Mouse (Mus musculus) left cerebral cortex, postnatal 10 days (tissue): ENCODE results near the gene Sorl1. TPM values are rescaled to one million over a fixed set of nuclear protein-coding genes. Genes with fewer than 3 reads are reported as not detected.
A peak's percentile ranks its signal among the peaks of the same experiment; 100 is the strongest.

Source experiments
- DNase-seq, 2 experiments: peaks; one replicate each; pipeline ENCODE4 v3.0.0; 2021 to 2022; ENCODE audit warnings: low spot score in 2 of 2, mixed read lengths in 1 of 2; ENCODE audit errors: extremely low spot score in 1 of 2
- intact Hi-C: fragments of 180-260 bp; cut with DNase I; formaldehyde crosslinking; loops from one replicate; pipeline ENCODE4 v1.15.1; 2025
- total RNA-seq, 2 experiments: library from RNA; stranded (reverse); gene quantifications; 2 replicates each; pipeline ENCODE4 v1.2.3; 2021

Gene Sorl1
- total RNA-seq, 2 experiments from 2014 or later = 80.9 to 93.2 TPM

DNA sequence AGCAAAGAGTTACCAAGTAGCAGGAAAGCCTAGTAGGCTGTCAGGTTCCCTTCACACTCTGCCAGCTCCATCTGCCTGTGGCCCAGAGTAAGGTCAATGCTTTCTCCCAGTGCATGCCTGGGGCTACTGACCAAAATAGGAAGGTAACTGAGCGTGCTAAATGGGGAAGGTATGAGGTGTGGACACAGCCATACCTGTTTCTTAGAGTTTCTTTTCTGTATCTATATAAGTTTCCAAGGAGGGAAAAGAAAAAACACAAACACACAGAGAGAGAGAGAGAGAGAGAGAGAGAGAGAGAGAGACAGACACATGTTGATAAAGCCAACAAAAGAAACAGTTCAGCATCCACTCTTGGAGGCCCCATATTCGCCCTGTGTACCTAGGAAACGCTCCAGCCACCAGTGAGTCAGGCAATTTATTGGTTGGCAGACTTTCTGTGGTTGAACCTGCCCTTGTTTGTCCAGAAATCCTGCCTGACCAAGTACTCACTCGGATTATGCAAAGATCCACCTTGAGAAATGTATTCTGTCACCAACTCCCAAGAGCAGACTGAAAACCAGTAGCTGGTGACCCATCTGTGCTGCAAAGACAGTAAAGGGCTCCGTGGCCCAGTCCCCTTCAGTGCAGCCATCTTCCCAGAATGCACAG lies 25.5 kb downstream of the Sorl1 start:
- intact Hi-C loops = no loop called here

DNA sequence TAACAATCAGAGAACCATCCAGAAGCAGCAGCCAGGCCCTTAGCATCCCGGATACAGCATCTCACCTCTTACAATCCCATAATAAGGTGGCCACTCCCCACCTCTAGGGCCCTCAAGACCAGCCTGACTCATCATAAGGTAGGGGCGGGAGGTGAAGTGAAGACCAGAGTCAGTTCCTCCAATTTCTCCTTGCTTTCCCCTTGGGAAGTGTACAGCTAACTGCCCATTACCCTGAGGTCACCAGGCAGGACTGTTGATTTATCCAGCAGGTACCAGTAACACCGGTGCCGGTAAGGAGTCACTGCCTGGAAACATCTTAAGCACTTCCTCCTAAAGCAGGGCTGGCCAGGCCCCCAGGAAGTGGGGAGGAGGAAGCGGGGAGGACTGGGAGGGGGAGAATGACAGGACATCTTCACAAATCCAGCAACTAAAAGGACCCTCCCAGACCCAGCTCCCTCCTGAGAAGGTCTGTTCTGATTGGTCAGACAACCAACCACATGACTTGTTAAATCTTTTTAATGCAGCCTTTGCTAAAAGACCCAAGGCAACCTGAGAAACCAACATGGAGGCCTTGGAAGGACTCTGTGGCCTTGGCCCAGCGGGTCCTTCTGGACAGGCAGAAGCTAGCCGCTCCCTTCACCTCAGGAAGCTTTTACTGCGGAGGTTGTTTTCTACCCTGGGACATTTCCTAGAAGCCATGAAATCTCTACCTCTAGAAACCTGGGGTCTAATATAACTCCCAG lies 26.2 kb downstream of the Sorl1 start:
- no peak for DNase-seq
- intact Hi-C loops = no loop called here

More for the DNA sequence above, 25.5 kb downstream of the Sorl1 start:
- no peak for DNase-seq

DNA sequence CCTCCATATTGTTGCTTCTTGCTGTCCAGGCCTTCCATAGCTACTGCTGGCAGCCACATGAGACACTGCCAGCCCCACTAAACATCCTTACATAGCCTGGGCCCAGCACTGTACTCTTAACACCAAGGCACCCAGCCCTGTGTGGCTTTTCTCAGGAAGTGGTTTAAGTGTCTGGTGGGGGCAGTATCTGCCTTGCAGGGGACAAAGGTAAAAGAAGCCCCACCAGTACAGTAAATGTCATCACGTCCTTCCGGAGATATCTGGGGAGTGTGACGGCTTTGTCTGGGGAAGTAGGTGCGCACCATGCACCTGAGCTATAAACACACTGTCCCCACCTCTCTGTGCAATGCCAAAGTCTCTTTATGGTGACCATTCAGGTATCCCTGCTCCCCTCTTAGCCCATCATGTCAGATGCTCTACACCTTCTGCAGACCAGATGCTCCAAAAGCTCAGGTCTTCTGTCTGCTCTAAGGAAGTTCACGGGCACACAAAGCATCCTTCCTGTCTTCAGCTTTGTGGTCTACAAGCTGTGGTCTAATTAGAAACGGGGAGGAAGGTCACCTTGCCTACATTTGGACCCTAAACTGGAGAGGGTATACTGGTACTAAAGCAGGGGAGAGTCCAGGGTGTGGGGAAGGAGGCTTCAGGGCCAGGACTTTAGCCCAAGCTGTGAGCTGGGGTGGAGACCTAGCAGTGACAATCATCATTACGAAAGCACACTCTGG lies 26.9 kb downstream of the Sorl1 start:
- intact Hi-C loops = no loop called here
- DNase-seq = no peak

DNA sequence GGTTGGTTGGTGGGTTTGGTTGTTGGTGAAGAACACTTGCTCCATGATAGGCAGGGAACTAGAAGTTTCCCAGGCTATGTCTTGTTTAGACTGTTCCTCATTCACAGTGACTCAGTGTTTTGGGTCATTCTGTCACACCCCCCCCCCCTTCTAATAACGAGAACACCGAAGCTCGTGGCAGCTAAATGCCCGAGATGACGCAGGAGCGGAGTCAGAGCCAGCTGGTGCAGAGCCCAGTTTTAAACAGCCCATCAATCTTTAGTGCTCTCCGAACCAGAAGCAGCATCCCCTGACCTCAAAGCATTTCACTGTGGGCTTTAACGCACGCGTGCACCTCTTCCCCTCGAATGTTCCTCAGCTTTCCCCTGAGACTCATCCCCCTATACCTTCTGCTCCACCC lies 29.3 kb downstream of the Sorl1 start:
- no peak for DNase-seq
- intact Hi-C loops = no loop called here

DNA sequence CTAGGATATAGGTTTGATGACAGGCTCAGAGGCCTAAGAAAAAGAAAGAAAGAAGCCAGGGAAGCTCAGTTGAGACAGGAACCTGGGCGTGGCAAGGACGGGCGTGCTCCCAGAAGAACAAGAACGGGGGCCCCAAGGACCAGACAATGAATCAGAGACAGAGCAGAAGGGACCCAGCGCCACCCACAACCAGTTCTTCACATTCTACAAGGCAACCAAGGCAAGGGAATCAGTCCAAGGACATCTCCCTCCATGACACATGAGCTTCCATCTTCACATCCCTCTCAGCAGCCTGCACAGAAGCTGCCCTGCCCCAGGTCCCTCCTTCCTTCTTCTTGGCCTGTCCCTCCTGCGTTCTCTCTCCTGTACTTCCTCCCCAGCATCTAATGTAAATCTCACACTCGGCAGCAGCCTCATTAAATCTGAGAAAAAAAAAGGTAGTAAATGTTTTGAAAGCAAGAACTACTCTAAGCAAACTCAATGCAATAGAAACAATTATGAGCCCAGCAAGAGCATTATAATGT lies 30.0 kb downstream of the Sorl1 start:
- intact Hi-C loops = no loop called here
- DNase-seq = no peak

DNA sequence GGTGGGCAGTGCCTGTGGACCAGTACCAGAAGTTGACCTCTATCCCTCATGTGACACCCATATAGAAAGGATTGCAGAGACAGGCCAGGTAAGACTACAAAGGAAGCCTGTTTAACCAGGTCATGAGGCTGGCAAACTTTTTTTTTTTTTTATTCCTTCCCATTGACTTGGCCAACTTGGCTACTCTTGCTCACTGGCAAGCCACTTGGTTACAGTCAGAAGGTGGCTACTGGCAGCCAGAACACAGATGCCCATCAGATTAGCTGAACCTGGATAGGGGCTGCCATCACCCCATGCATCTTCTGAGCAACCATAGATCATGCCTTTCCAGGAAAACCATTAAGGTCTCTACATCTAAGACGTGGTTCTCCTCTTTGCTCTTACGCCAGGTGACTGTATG lies 31.3 kb downstream of the Sorl1 start:
- intact Hi-C loops = no loop called here
- no peak for DNase-seq

DNA sequence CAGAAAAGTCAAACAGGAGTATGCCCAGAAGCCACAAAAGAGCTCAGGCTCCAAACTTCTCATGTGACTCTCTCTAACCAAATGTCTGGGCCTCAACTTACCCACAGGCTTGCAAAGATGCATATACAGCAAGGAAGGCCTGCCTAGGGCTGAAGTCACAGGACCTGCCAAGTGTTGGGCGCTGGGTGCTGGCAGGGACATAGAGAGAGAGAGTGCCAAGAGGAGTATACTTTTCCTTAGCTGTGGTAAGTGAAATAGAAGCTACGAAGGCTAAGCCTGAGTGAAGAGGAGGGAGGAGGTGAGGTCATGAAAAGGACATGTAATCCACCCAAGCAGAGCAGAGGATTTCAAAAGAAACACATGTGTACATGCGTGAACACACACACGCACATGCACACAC lies 32.5 kb downstream of the Sorl1 start:
- DNase-seq = no peak

DNA sequence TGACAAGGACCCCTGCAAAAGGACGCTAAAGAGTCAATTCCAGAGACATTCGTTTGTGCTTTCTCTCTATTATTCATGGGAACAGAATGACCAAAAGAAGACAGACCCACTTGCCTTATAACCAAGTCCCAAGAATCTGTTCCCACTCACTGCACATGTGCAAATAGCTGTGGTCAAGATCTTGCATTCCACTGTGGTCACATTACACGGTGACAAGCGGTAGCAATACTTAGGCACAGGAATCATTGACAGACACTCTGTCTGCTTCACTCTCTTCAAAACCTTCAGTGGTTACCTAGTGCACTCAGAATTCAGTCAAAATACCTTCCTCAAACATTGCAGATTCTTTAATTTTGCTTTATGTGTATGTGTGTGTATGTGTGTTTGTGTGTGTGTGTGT lies 36.2 kb downstream of the Sorl1 start:
- no peak for DNase-seq
- intact Hi-C loops = no loop called here

More for the DNA sequence above, 32.5 kb downstream of the Sorl1 start:
- intact Hi-C loops = no loop called here

DNA sequence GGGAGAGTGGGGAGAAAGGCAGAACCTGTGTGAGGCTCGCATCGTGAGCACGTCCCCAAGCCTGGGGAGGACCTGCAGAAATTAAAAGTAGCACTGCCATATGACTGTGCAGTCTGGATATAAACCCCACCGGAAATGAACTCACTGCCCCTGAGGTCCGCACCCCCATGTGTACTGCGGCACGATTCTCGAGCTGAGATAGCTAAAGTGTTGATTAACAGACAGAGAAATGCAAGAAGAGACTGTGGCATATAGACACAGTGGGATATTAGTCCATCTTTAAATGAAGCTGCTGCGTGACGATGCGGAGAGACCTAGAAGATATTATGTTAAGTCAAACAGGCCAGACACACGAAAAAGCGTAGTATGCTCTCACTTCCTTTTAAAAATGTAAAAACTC lies 38.1 kb downstream of the Sorl1 start:
- intact Hi-C loops = no loop called here
- no peak for DNase-seq

DNA sequence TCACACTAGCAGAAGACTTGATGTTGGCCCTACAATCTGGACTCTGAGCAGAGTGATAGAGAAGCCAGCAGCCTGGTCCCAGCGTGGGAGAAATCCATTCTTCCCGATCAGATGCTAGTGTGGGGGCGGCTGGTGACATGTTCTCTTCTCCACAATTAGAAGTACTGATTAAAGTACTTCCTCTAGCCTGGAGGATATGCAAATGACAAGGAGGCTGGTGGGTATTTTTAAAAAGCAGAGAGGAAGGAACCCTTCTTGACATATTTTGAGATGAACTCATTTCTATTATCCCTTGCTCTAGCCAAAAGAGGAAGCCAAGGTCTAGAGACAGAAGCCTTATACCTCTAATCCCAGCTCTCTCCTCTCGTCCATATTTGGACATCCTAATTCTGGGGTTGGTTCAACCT lies 40.4 kb downstream of the Sorl1 start:
- peak; percentile 60 to 75 for DNase-seq
- intact Hi-C loops = no loop called here

DNA sequence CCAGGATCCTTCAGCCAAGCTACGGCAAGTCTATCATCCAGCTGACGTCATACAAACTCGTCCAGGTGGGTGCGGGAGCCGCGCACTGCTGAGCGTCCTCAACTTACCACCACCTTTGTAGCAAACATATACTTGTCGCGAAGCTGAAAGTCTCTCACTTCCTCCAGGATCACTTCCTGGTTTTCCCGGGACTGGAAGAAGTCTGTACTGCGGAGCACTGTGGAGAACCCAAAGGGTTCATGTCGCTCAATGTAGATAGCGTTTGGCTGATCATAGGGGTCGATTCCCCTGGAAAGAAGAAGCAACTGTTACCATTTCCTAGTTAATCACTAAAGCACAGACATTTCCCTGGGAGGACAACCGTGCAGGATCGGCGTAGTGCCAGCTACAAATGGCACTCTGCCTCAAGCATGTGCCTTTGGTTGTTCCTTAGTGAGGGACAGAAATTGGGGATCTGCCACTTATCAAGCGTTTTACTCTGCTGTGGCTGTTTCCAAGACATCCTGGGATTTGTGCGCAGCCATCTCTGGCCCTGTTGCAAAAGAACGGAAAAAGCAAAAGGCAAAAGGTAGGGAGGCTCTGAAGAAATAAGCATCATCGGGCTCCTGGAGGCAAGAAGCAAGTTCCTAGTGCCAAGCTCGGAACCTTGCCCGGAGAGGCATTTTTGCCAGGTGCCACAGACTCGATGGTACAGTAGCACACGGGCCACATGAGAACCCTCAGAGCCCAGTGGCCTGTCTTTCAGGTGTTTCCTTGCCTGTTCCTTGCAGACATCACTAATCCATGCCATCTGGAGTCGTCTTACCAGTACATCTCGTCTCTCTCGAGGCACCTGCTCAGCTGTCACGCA lies 42.2 kb downstream of the Sorl1 start:
- peak in 1 of 2 experiments; percentile 20 for DNase-seq
- intact Hi-C loops = no loop called here

DNA sequence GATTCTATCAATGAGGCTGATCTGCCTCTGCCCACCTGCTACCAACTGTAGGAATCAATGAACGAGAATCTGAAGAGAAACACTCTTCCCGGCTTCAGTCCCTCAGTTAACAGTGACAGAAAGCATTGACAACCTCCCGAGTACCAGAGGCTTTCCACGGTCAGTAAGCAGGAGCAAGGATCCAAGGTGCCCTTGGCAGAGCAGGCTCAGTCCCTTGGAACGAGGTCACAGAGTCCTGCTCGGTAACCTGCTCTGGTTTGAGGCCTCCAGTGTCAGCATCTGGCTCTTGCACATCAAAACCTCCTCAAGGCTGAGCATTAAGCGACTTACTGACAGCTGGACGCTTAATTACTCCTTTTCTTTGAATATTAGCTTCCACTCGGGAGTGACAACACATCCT lies 43.4 kb downstream of the Sorl1 start:
- intact Hi-C loops = no loop called here
- DNase-seq = peak in 1 of 2 experiments; percentile 6

DNA sequence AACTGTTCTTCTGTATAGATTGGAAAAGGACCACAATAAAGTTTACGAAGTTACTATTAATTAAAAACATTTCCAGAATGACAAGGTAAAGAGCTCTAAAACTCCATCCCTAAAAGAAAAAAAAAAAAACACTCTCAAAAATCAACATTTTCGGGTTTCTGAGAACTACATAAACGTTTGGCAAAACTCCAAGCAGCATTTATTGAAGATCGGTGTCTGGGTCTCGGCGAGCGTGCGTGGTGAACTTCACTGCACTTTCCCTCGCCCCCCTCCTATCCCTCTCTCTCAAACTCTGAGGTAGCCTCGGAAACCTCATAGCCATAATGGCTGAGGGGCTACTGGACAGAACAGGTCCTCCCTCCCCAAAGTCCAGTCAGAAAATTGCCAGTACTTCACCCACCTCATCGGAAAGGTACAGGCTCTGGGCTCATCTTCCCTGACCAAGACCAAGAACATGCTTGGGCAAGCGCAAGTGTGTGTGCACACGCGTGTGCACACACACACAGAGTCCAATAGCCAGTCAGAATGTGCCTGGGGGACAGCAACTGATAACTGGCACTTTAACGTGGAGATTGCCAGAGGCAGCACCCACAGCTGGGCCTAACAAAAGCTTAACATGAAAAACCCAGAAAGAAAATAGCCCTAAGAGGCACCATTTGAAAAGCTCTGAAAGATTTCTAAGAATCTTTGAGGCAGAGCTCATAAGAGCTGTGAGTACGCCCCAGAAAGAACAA lies 46.8 kb downstream of the Sorl1 start:
- intact Hi-C loops = no loop called here
- DNase-seq = peak in 1 of 2 experiments; percentile 7

DNA sequence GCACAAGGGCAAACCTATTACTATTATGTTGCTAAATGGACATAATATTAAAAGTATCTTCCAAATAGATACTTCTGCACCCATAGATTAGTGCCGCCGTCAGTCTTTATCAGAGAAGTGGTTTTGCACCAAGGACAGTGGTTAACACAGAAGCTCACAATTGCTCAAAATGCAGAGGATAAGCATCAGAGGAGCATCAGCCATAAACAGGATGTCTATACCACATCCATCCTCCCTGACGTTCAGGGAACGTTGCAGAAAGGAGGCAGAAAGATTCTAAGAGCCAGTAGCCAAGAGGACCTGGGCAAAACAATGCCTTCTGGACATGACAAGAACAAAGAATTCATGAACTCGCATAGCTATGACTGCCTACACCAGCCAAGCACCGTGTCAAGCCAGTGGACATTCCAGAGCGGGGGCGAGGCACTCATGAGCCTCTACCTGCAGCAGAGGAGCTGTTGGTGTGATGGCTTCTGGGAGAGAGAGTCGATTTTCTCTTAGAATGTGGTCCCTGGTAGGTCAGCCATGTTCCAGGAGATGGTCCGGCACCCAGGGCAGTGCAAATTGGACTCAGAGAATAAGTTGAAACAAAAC lies 47.7 kb downstream of the Sorl1 start:
- intact Hi-C loops = no loop called here
- peak in 1 of 2 experiments; percentile 7 for DNase-seq

DNA sequence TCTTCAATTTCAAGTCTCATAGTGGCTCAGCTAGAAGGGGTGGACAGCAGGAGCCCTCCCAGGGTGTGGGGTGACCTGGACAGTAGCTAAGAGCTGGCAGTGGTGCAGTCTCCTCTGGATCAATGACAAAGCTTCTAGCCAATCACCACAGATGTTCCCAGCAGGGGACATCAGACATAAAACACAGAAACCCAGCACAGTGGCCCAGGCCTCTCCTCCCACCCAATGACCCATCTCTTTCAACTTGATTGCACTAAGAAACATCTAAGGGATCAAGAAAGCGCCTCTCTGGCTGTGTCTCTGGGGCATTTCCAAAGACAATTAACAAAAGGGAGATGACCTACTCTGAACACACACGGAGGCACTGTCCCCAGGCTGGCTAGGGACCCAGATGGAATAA lies 48.9 kb downstream of the Sorl1 start:
- intact Hi-C loops = no loop called here

DNA sequence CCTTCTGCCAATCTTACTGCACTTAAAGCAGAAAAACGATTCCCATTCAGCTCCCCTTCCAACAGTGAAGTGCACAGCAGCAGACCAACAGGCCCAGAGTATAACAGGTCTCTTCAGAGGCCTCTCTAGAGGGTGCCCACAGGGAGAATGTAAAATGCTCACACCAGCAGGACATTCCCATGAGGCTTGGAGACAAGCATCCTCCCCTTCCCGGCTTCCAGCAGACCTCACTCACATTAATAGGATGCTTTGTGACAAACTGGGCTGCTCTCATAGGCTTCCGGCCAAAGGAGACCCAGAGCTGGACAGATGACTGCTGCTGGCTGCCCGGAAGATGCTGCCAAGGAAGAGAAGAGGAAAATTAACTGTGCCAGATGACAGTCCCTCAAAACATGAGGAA lies 52.1 kb downstream of the Sorl1 start:
- intact Hi-C loops = no loop called here
- peak; percentile 31 to 42 for DNase-seq

More for the DNA sequence above, 48.9 kb downstream of the Sorl1 start:
- DNase-seq = peak in 1 of 2 experiments; percentile 18

DNA sequence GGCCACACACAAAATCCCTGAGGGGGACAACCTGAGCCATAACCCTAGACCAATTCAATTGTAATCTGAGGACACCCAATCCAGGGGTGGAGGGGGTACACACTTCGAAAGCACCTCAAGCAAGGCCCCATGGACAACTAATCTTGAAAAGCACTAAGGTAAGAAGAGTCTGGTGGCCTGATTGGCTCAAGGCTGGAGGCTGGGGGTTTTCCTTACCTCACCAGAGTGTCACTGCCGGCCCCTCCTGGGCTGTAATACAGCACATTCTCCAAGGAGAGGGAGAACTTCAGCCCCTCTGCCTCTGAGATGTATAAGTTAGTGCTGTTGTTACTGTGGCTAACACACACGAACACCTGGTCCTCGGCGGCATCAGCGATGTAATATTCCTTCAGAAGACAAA lies 53.2 kb downstream of the Sorl1 start:
- peak in 1 of 2 experiments; percentile 9 for DNase-seq
- intact Hi-C loops = no loop called here

DNA sequence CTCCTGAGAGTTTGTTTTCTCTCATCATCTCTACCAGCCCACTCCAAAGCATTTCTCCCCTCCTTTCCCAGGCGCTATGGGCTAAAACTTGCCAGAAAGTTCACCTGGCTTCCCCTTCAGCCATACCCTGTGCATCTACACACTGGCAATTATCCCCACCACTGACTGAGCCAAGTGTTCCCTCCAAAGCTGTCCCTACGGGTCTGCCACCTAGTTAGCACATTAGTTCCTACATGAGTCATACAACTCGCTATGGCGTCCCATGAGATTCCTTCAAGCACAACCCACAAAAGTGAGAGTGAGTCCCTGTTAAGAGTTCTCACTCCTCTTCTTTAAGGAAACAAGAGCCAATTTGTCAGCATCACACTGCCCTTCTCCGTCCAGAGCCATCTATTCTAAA lies 54.6 kb downstream of the Sorl1 start:
- peak in 1 of 2 experiments; percentile 10 for DNase-seq
- intact Hi-C loops = no loop called here
